Mouse (Mus musculus) hindbrain, embryonic 11.5 days (tissue): Measurements from ENCODE around the gene Susd4. TPM values are rescaled to one million over a fixed set of nuclear protein-coding genes. Genes with fewer than 3 reads are reported as not detected.

Source experiments
- ATAC-seq: fragments of 200-750 bp; cut with Nextera tagmentation; 2 replicates; pipeline ENCODE4 v1.8.0; 2017; ENCODE audit warnings: mild to moderate bottlenecking, moderate TSS enrichment, moderate library complexity; ENCODE audit not compliant: low FRiP score
- DNase-seq: peaks from one replicate; pipeline ENCODE4 v3.0.0-alpha.2; 2015; ENCODE audit warnings: low spot score
- H3K27ac ChIP-seq: fragments of 300-500 bp; sonication (generic); 2 replicates; pipeline ENCODE4 v1.5.1; 2014; ENCODE audit warnings: mild to moderate bottlenecking, low read depth, low read length
- H3K27me3 ChIP-seq: fragments of 300-500 bp; sonication (generic); 2 replicates; pipeline ENCODE4 v1.6.1; 2014; ENCODE audit warnings: mild to moderate bottlenecking, low read length, moderate library complexity, mixed read lengths; ENCODE audit not compliant: control insufficient read depth, insufficient read depth
- H3K36me3 ChIP-seq: fragments of 300-500 bp; sonication (generic); 2 replicates; pipeline ENCODE4 v1.6.1; 2014; ENCODE audit warnings: mild to moderate bottlenecking, low read length, moderate library complexity, mixed read lengths; ENCODE audit not compliant: control insufficient read depth, insufficient read depth
- H3K4me1 ChIP-seq: fragments of 300-500 bp; sonication (generic); replicated peaks from 2 replicates; pipeline ENCODE4 v1.6.1; 2014; ENCODE audit warnings: low read length, mixed read lengths; ENCODE audit not compliant: control insufficient read depth, insufficient read depth
- H3K4me2 ChIP-seq: fragments of 300-500 bp; sonication (generic); replicated peaks from 2 replicates; pipeline ENCODE4 v1.6.1; 2014; ENCODE audit warnings: mild to moderate bottlenecking, low read depth, low read length
- H3K4me3 ChIP-seq: fragments of 300-500 bp; sonication (generic); 2 replicates; pipeline ENCODE4 v1.5.1; 2014; ENCODE audit warnings: low read depth, low read length
- H3K9ac ChIP-seq: fragments of 300-500 bp; sonication (generic); 2 replicates; pipeline ENCODE4 v1.6.1; 2014; ENCODE audit warnings: low read depth, low read length
- H3K9me3 ChIP-seq: fragments of 300-500 bp; sonication (generic); 2 replicates; pipeline ENCODE4 v1.6.1; 2016; ENCODE audit warnings: low read length; ENCODE audit not compliant: control insufficient read depth
- WGBS: fragments of 180-500 bp; shearing (Covaris S2); extraction: QIAGEN DNeasy Blood & Tissue Kit; methylation state at CpG from one replicate; pipeline ENCODE4 v1.1.7; 2014; 5-methylcytosine and 5-hydroxymethylcytosine counted together
- polyA plus RNA-seq: library from polyadenylated mRNA; unstranded; fragments of >200 nt; fragmentation: Nextera tagmentation; extraction: Ambion mirVana; gene quantifications from 2 replicates; pipeline ENCODE4 v1.2.1, GENCODE M21; 2014

Susd4 gene
- polyA plus RNA-seq, 1 experiment from 2014 or later, result 27.2 TPM

- Histone ChIP-seq H3K27ac (no peak overlapping the region), H3K4me1 (no peaks in the 10 kb centered on the region), H3K4me2 (no peak overlapping the region), H3K36me3 (no peaks in the 10 kb centered on the region), H3K9ac (no peak overlapping the region), H3K4me3 (no peak overlapping the region), H3K9me3 (peaks cover 3% of the 10 kb centered on the region; the same call in 1 of the 2 replicates), H3K27me3 (no peaks in the 10 kb centered on the region)
- 82% methylated on average over 2 of the region's 2 CpGs for WGBS
- ATAC-seq (no peak), DNase-seq (no peak)
Measured at GRCm38 (mm10) chr1:182882611-182883010, 119.0 kb downstream of the Susd4 start.

- H3K9me3 ChIP-seq, result no peaks in the 10 kb centered on the region
- H3K4me2 ChIP-seq, result no peak overlapping the region
- H3K4me1 ChIP-seq, result no peaks in the 10 kb centered on the region
- H3K27ac ChIP-seq, result no peak overlapping the region
- WGBS, result 69% methylated on average over 9 of the region's 9 CpGs
- ATAC-seq (no peak), DNase-seq (peak; percentile 61)
- H3K4me3 ChIP-seq, result no peak overlapping the region
- H3K27me3 ChIP-seq, result no peaks in the 10 kb centered on the region
- H3K9ac ChIP-seq, result no peak overlapping the region
- H3K36me3 ChIP-seq, result no peaks in the 10 kb centered on the region
Measured at GRCm38 (mm10) chr1:182895698-182896097, 132.0 kb downstream of the Susd4 start.

- WGBS, result 64% methylated on average over 6 of the region's 6 CpGs
- Histone ChIP-seq H3K27me3 (no peaks in the 10 kb centered on the region), H3K9me3 (no peaks in the 10 kb centered on the region), H3K4me1 (no peaks in the 10 kb centered on the region), H3K9ac (no peak overlapping the region), H3K36me3 (no peaks in the 10 kb centered on the region), H3K4me2 (no peak overlapping the region), H3K27ac (no peak overlapping the region), H3K4me3 (no peak overlapping the region)
- no peak for DNase-seq
- no peak for ATAC-seq
Measured at GRCm38 (mm10) chr1:182897071-182897470, 133.4 kb downstream of the Susd4 start.

- Histone ChIP-seq H3K27ac (no peak overlapping the region), H3K4me2 (no peak overlapping the region), H3K9me3 (no peaks in the 10 kb centered on the region), H3K9ac (no peak overlapping the region), H3K4me1 (no peaks in the 10 kb centered on the region), H3K36me3 (no peaks in the 10 kb centered on the region), H3K4me3 (no peak overlapping the region), H3K27me3 (no peaks in the 10 kb centered on the region)
- no peak for DNase-seq
- 68% methylated on average over 12 of the region's 12 CpGs for WGBS
- no peak for ATAC-seq
Measured at GRCm38 (mm10) chr1:182897506-182898138, 134.0 kb downstream of the Susd4 start.

- WGBS, result 81% methylated on average over 5 of the region's 5 CpGs
- no peak for DNase-seq
- H3K4me1 ChIP-seq, result no peaks in the 10 kb centered on the region
Measured at GRCm38 (mm10) chr1:182902095-182902494, 138.4 kb downstream of the Susd4 start.

GRCm38 (mm10) chr1:182902906-182903305, 139.2 kb downstream of the Susd4 start:
- no peaks in the 10 kb centered on the region for H3K36me3 ChIP-seq
- ATAC-seq (no peak), DNase-seq (no peak)
- 89% methylated on average over 3 of the region's 3 CpGs for WGBS
- H3K27ac ChIP-seq, result no peak overlapping the region
- H3K4me3 ChIP-seq, result no peak overlapping the region
- H3K27me3 ChIP-seq, result no peaks in the 10 kb centered on the region
- H3K9ac ChIP-seq, result no peak overlapping the region
- no peak overlapping the region for H3K4me2 ChIP-seq
- no peaks in the 10 kb centered on the region for H3K4me1 ChIP-seq
- H3K9me3 ChIP-seq, result no peaks in the 10 kb centered on the region

More at GRCm38 (mm10) chr1:182902095-182902494, 138.4 kb downstream of the Susd4 start:
- no peaks in the 10 kb centered on the region for H3K27me3 ChIP-seq
- no peak overlapping the region for H3K27ac ChIP-seq
- no peak overlapping the region for H3K9ac ChIP-seq
- H3K9me3 ChIP-seq, result no peaks in the 10 kb centered on the region
- H3K4me3 ChIP-seq, result no peak overlapping the region
- H3K36me3 ChIP-seq, result no peaks in the 10 kb centered on the region
- H3K4me2 ChIP-seq, result no peak overlapping the region
- no peak for ATAC-seq

- H3K27me3 ChIP-seq, result no peaks in the 10 kb centered on the region
- H3K4me2 ChIP-seq, result no peak overlapping the region
- no peaks in the 10 kb centered on the region for H3K9me3 ChIP-seq
- no peak overlapping the region for H3K27ac ChIP-seq
- no peaks in the 10 kb centered on the region for H3K36me3 ChIP-seq
- DNase-seq (no peak), ATAC-seq (no peak)
- H3K9ac ChIP-seq, result no peak overlapping the region
- H3K4me3 ChIP-seq, result no peak overlapping the region
- peaks cover 4% of the 10 kb centered on the region for H3K4me1 ChIP-seq
- 87% methylated on average over 3 of the region's 3 CpGs for WGBS
Measured at GRCm38 (mm10) chr1:182905669-182906068, 142.0 kb downstream of the Susd4 start.

- DNase-seq (peak; percentile 69), ATAC-seq (peak; percentile 81)
- H3K36me3 ChIP-seq, result no peaks in the 10 kb centered on the region
- no peaks in the 10 kb centered on the region for H3K27me3 ChIP-seq
- no peaks in the 10 kb centered on the region for H3K9me3 ChIP-seq
- 19% methylated on average over 14 of the region's 14 CpGs for WGBS
- H3K4me1 ChIP-seq, result peaks cover 4% of the 10 kb centered on the region
- no peak overlapping the region for H3K4me3 ChIP-seq
- H3K4me2 ChIP-seq, result no peak overlapping the region
- H3K27ac ChIP-seq, result no peak overlapping the region
- H3K9ac ChIP-seq, result no peak overlapping the region
Measured at GRCm38 (mm10) chr1:182908050-182909036, 144.7 kb downstream of the Susd4 start.
